Mouse (Mus musculus) hindbrain, embryonic 11.5 days (tissue): ENCODE measurements around the gene Rad50. TPM values are rescaled to one million over a fixed set of nuclear protein-coding genes. Genes with fewer than 3 reads are reported as not detected.

ENCODE experiments used
- ATAC-seq: fragments of 200-750 bp; cut with Nextera tagmentation; 2 replicates; pipeline ENCODE4 v1.8.0; 2017; ENCODE audit warnings: mild to moderate bottlenecking, moderate TSS enrichment, moderate library complexity; ENCODE audit not compliant: low FRiP score
- DNase-seq: peaks from one replicate; pipeline ENCODE4 v3.0.0-alpha.2; 2015; ENCODE audit warnings: low spot score
- H3K27ac ChIP-seq: fragments of 300-500 bp; sonication (generic); 2 replicates; pipeline ENCODE4 v1.5.1; 2014; ENCODE audit warnings: mild to moderate bottlenecking, low read depth, low read length
- H3K27me3 ChIP-seq: fragments of 300-500 bp; sonication (generic); 2 replicates; pipeline ENCODE4 v1.6.1; 2014; ENCODE audit warnings: mild to moderate bottlenecking, low read length, moderate library complexity, mixed read lengths; ENCODE audit not compliant: control insufficient read depth, insufficient read depth
- H3K36me3 ChIP-seq: fragments of 300-500 bp; sonication (generic); 2 replicates; pipeline ENCODE4 v1.6.1; 2014; ENCODE audit warnings: mild to moderate bottlenecking, low read length, moderate library complexity, mixed read lengths; ENCODE audit not compliant: control insufficient read depth, insufficient read depth
- H3K4me1 ChIP-seq: fragments of 300-500 bp; sonication (generic); replicated peaks from 2 replicates; pipeline ENCODE4 v1.6.1; 2014; ENCODE audit warnings: low read length, mixed read lengths; ENCODE audit not compliant: control insufficient read depth, insufficient read depth
- H3K4me2 ChIP-seq: fragments of 300-500 bp; sonication (generic); replicated peaks from 2 replicates; pipeline ENCODE4 v1.6.1; 2014; ENCODE audit warnings: mild to moderate bottlenecking, low read depth, low read length
- H3K4me3 ChIP-seq: fragments of 300-500 bp; sonication (generic); 2 replicates; pipeline ENCODE4 v1.5.1; 2014; ENCODE audit warnings: low read depth, low read length
- H3K9ac ChIP-seq: fragments of 300-500 bp; sonication (generic); 2 replicates; pipeline ENCODE4 v1.6.1; 2014; ENCODE audit warnings: low read depth, low read length
- H3K9me3 ChIP-seq: fragments of 300-500 bp; sonication (generic); 2 replicates; pipeline ENCODE4 v1.6.1; 2016; ENCODE audit warnings: low read length; ENCODE audit not compliant: control insufficient read depth
- WGBS: fragments of 180-500 bp; shearing (Covaris S2); extraction: QIAGEN DNeasy Blood & Tissue Kit; methylation state at CpG from one replicate; pipeline ENCODE4 v1.1.7; 2014; 5-methylcytosine and 5-hydroxymethylcytosine counted together
- polyA plus RNA-seq: library from polyadenylated mRNA; unstranded; fragments of >200 nt; fragmentation: Nextera tagmentation; extraction: Ambion mirVana; gene quantifications from 2 replicates; pipeline ENCODE4 v1.2.1, GENCODE M21; 2014

The Rad50 gene
- polyA plus RNA-seq, 1 experiment from 2014 or later: 22.3 TPM

GRCm38 (mm10) chr11:53737573-53737946 is 30.4 kb upstream of the Rad50 start:
- DNase-seq (peak; percentile 57), ATAC-seq (no peak)
- H3K36me3 ChIP-seq: no peaks in the 10 kb centered on the region

DNA sequence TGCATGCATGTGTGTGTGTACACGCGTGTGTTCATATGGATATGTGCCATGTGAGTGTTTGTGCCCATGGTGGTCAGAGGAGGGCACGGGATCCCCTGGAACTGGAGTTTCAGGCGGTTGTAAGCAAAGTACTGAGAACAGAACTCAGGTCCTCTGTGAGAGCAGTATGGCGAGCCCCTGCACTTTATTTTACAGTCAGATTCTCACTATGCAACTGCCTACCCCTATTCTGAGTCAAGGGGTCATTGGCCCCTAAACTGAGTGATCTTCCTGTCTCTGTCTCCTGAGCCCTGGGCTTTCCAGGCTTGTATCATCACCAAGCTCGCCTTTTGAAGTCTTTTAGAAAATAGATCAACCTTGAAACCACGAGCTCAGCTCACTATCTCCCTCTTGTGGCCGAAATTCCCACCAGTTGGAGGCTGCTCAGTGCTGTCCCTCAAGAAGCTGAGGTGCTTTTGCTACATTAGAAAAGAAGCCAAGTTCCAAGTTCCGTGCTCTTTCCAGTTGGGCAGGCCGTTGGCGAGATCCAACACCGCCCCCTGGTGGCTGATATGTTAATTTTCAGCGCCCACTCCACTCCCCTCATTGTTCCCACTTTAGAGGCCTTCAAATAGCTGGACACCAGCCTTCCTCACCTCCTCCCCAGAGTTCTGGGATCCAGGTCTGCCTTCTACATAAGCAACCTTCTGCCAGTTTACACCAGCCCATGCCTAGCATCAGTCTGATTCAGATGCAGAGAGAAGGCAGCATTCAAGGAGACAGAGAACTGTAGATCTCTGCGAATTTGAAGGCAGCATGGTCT is 29.9 kb upstream of the Rad50 start:
- Histone ChIP-seq H3K9me3 (no peaks in the 10 kb centered on the region), H3K4me2 (no peak overlapping the region), H3K9ac (no peak overlapping the region), H3K27ac (no peak overlapping the region), H3K4me1 (no peaks in the 10 kb centered on the region), H3K4me3 (no peak overlapping the region), H3K36me3 (no peaks in the 10 kb centered on the region), H3K27me3 (no peaks in the 10 kb centered on the region)
- ATAC-seq: no peak
- peak; percentile 84 for DNase-seq
- WGBS: 49% methylated on average over 14 of the region's 14 CpGs

More at GRCm38 (mm10) chr11:53737573-53737946, 30.4 kb upstream of the Rad50 start:
- no peaks in the 10 kb centered on the region for H3K9me3 ChIP-seq
- no peak overlapping the region for H3K4me3 ChIP-seq
- H3K4me1 ChIP-seq: no peaks in the 10 kb centered on the region
- 56% methylated on average over 6 of the region's 6 CpGs for WGBS
- no peak overlapping the region for H3K27ac ChIP-seq
- no peak overlapping the region for H3K4me2 ChIP-seq
- H3K27me3 ChIP-seq: no peaks in the 10 kb centered on the region
- H3K9ac ChIP-seq: no peak overlapping the region

DNA sequence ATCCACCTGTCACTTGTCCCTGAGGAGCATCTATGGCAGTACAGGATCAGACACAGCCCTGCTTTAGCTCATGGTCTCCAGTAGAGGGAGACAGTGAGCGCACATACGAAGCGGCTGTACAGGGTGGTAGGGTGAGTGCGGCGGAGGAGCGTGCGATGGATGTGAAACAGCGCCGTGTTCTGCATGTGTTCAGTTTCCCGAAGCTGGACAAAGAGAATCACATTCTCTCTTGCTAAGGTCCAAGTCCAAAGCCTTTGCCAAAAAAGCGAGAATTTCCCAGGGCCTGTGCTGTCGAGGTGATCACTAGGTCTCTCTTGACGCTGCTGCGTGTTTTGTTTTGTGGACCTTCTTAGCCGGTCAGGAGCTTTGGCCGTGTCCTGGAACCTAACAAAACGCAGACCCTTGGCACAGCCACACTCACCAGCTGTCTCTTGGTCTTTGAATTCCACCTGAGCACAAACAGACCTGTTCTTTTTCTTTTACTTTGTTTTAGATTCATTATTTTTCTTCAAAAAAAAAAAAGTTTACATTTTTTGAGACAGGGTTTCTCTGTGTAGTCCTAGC is 28.6 kb upstream of the Rad50 start:
- Histone ChIP-seq H3K9me3 (no peaks in the 10 kb centered on the region), H3K27me3 (no peaks in the 10 kb centered on the region), H3K4me1 (no peaks in the 10 kb centered on the region), H3K27ac (no peak overlapping the region), H3K4me3 (no peak overlapping the region), H3K4me2 (peak overlapping the region; percentile 35; the same call in 1 of the 2 replicates), H3K9ac (no peak overlapping the region), H3K36me3 (no peaks in the 10 kb centered on the region)
- DNase-seq (peak; percentile 83), ATAC-seq (peak; percentile 66)
- WGBS: 24% methylated on average over 17 of the region's 17 CpGs

DNA sequence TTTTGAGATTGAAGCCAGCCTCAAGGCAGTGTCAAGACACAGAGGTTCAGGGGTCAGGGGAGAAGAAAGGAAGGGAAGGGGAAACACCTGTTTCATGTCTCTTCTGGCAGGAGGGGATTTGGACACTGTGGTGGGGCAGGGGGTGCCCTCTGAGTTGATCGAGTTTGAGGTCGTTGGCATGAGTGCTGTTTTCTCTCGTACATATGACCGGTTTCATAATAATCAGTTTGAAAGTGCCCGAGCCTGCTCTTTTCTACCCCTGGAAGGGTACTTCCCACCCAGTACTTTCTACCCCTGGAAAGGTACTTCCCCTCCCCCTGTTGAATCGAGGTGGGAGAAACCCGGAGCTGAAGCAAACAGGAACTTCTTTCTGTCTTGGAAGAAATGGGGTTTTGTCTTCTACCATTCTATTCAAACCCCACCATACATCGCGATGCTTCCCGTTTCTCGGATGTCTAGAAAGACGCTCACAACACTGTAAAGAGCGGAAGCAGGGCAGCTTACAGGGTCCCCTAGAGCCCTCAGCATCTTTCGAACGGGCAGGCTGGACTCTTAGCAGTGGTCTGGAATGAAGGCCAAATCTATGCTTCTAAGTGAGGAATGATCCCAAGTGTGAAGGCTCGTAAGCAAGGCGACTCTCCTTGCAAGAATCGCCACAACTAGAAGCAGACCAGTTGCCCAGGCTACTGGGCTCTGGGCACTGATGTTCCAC is 28.0 kb upstream of the Rad50 start:
- DNase-seq (no peak), ATAC-seq (no peak)
- no peaks in the 10 kb centered on the region for H3K9me3 ChIP-seq
- 78% methylated on average over 18 of the region's 18 CpGs for WGBS
- H3K4me3 ChIP-seq: no peak overlapping the region
- H3K4me2 ChIP-seq: no peak overlapping the region
- H3K4me1 ChIP-seq: no peaks in the 10 kb centered on the region
- no peak overlapping the region for H3K9ac ChIP-seq
- H3K27ac ChIP-seq: no peak overlapping the region
- no peaks in the 10 kb centered on the region for H3K36me3 ChIP-seq
- no peaks in the 10 kb centered on the region for H3K27me3 ChIP-seq

- no peaks in the 10 kb centered on the region for H3K9me3 ChIP-seq
- DNase-seq: no peak
- no peaks in the 10 kb centered on the region for H3K36me3 ChIP-seq
- no peak overlapping the region for H3K4me3 ChIP-seq
- H3K4me2 ChIP-seq: no peak overlapping the region
- no peak for ATAC-seq
- H3K27ac ChIP-seq: no peak overlapping the region
- no peaks in the 10 kb centered on the region for H3K27me3 ChIP-seq
- no peaks in the 10 kb centered on the region for H3K4me1 ChIP-seq
- no peak overlapping the region for H3K9ac ChIP-seq
- WGBS: 85% methylated on average over 2 of the region's 2 CpGs
These were observed 27.3 kb upstream of the Rad50 start for GRCm38 (mm10) chr11:53734431-53734830.

- no peak overlapping the region for H3K4me2 ChIP-seq
- H3K36me3 ChIP-seq: no peaks in the 10 kb centered on the region
- no peaks in the 10 kb centered on the region for H3K9me3 ChIP-seq
- ATAC-seq: no peak
- H3K4me1 ChIP-seq: no peaks in the 10 kb centered on the region
- H3K27me3 ChIP-seq: no peaks in the 10 kb centered on the region
- H3K27ac ChIP-seq: no peak overlapping the region
- no peak overlapping the region for H3K9ac ChIP-seq
- no peak overlapping the region for H3K4me3 ChIP-seq
- 86% methylated on average over 7 of the region's 7 CpGs for WGBS
- DNase-seq: no peak
These were observed 26.7 kb upstream of the Rad50 start for GRCm38 (mm10) chr11:53733824-53734223.

GRCm38 (mm10) chr11:53732244-53732643 is 25.1 kb upstream of the Rad50 start:
- Histone ChIP-seq H3K36me3 (no peaks in the 10 kb centered on the region), H3K4me1 (no peaks in the 10 kb centered on the region), H3K4me3 (no peak overlapping the region), H3K9ac (no peak overlapping the region), H3K27me3 (no peaks in the 10 kb centered on the region), H3K27ac (no peak overlapping the region), H3K9me3 (no peaks in the 10 kb centered on the region), H3K4me2 (no peak overlapping the region)
- DNase-seq: no peak
- ATAC-seq: no peak
- WGBS: 93% methylated on average over 8 of the region's 8 CpGs

- no peak overlapping the region for H3K4me2 ChIP-seq
- DNase-seq (no peak), ATAC-seq (no peak)
- H3K9ac ChIP-seq: no peak overlapping the region
- no peaks in the 10 kb centered on the region for H3K4me1 ChIP-seq
- no peaks in the 10 kb centered on the region for H3K9me3 ChIP-seq
- no peak overlapping the region for H3K27ac ChIP-seq
- 96% methylated on average over 7 of the region's 7 CpGs for WGBS
- H3K27me3 ChIP-seq: no peaks in the 10 kb centered on the region
- no peaks in the 10 kb centered on the region for H3K36me3 ChIP-seq
- no peak overlapping the region for H3K4me3 ChIP-seq
These were observed 24.3 kb upstream of the Rad50 start for GRCm38 (mm10) chr11:53731457-53731856.
